In the genomic region with DNA sequence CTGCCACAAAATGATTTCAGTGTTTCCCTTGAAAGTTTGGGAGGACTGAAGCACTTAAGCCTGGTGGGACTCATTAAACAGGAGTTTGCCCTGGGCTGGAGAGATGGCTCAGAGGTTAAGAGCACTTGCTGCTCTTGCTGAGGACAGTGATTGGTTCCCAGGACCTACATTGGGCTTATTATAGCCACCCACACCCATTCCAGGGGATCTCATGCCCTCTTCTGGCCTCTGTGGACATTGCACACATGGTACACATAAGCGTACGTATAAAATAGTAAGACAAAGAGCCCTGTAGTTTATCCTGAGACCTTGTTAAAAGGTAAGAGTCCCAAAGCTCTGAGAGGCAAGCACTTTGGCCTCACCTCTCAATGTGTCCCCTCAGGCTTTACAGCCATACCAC, we compare ENCODE assay signal across 12 mouse cellular contexts. TPM values are rescaled to one million over a fixed set of nuclear protein-coding genes. Genes with fewer than 3 reads are reported as not detected.
DNase-seq lines count a peak whose midpoint lies in the region; ATAC-seq and TF ChIP-seq lines count a peak whose summit lies in the region.
"Had no signal": no experiment of that assay in that cellular context is flagged by ENCODE, and none has a peak within 500 bp of the region (broad histone marks: within the 10 kb centered on the region; RNA-seq: fewer than 3 reads in every experiment).

No protein-coding gene starts in this region.

- no peak overlapping the region for H3K27ac ChIP-seq in heart, adult 2 months
- H3K27ac ChIP-seq in lung, embryonic 14.5 days (ENCODE audit: low read depth), result no peak overlapping the region
- no peak overlapping the region for H3K27ac ChIP-seq in CH12.LX (ENCODE audit: insufficient read depth, low read depth)
- H3K27ac ChIP-seq: forebrain, embryonic 12.5 days; limb, embryonic 13.5 days had no signal

- DNase-seq in heart, adult 2 months, result no peak
- DNase-seq in heart, adult 9 months (ENCODE audit: low spot score in 2 of 2), result no peak
- peak; percentile 23 for DNase-seq in lung, embryonic 14.5 days
- DNase-seq in lung, adult 2 months, result no peak
- DNase-seq in CH12.LX (ENCODE audit: extremely low read depth), result no peak
- DNase-seq in gastrocnemius, postnatal 10 days, result no peak
- DNase-seq: cerebellum, adult 8-10 months; kidney, adult 18-20 months had no signal

- H3K4me2 ChIP-seq in lung, embryonic 14.5 days, result no peak overlapping the region
- no peak overlapping the region for H3K4me2 ChIP-seq in CH12.LX (ENCODE audit: insufficient read depth, low read depth, poor library complexity, severe bottlenecking)
- H3K4me2 ChIP-seq: forebrain, embryonic 12.5 days; limb, embryonic 13.5 days had no signal

- TF ChIP-seq POLR2A in heart, adult 2 months (IDR thresholded peaks at IDR 0.05; ENCODE audit: insufficient read depth, low read depth, low read length), result no peak
- no peak for TF ChIP-seq POLR2A in lung, adult 2 months (IDR thresholded peaks at IDR 0.05; ENCODE audit: borderline replicate concordance, extremely low read depth, low read depth, low read length)
- TF ChIP-seq POLR2A in CH12.LX (IDR thresholded peaks at IDR 0.05; ENCODE audit: low read depth, low read length), result no peak

- ATAC-seq in lung, embryonic 14.5 days (ENCODE audit: insufficient read depth), result no peak
- ATAC-seq in common myeloid progenitor, adult 5-6 weeks (replicated peaks; ENCODE audit: low read depth, poor library complexity, severe bottlenecking), result peak; percentile 47; the same call in 1 of the 2 replicates
- ATAC-seq in inflammation-experienced regulatory T-cells, adult 6 months, result no peak

- peak; percentile 29 for TF ChIP-seq RAD21 in CH12.LX (IDR thresholded peaks at IDR 0.05; ENCODE audit: low read depth, low read length)

- WGBS in heart, adult 2 months, result 92% methylated on average over 2 of the region's 2 CpGs
- WGBS in lung, embryonic 14.5 days, result 92% methylated on average over 2 of the region's 2 CpGs
- WGBS in lung, adult 2 months, result 99% methylated on average over 2 of the region's 2 CpGs

- H3K36me3 ChIP-seq in heart, adult 2 months (ENCODE audit: control insufficient read depth, insufficient read depth, low read length), result no peaks in the 10 kb centered on the region
- no peaks in the 10 kb centered on the region for H3K36me3 ChIP-seq in lung, embryonic 14.5 days (ENCODE audit: insufficient read depth)
- H3K36me3 ChIP-seq in CH12.LX (replicated peaks in 1 of 2; ENCODE audit: control insufficient read depth in 1 of 2, insufficient read depth in 1 of 2, low read length in 1 of 2), result no peaks in the 10 kb centered on the region
- H3K36me3 ChIP-seq: forebrain, embryonic 12.5 days; limb, embryonic 13.5 days had no signal

- intact Hi-C loops in heart, adult 2 months (cut with DNase I), result no loop called here

- H3K4me3 ChIP-seq in heart, adult 2 months, result no peak overlapping the region
- no peak overlapping the region for H3K4me3 ChIP-seq in lung, embryonic 14.5 days (ENCODE audit: low read depth, low read length)
- no peak overlapping the region for H3K4me3 ChIP-seq in lung, adult 2 months (replicated peaks; ENCODE audit: extremely low read depth, low read depth, low read length)
- H3K4me3 ChIP-seq in CH12.LX (replicated peaks in 1 of 3; ENCODE audit: low read depth in 2 of 3, low read length in 2 of 3, poor library complexity in 1 of 3), result no peak overlapping the region
- H3K4me3 ChIP-seq: forebrain, embryonic 12.5 days; limb, embryonic 13.5 days had no signal

- no peaks in the 10 kb centered on the region for H3K79me2 ChIP-seq in heart, adult 2 months (replicated peaks; ENCODE audit: control insufficient read depth, insufficient read depth, low read length)
- H3K79me2 ChIP-seq in CH12.LX (replicated peaks; ENCODE audit: control insufficient read depth, extremely low read depth, insufficient read depth, poor library complexity, severe bottlenecking), result no peaks in the 10 kb centered on the region

- dilution Hi-C loops in CH12.LX (cut with MboI; ENCODE audit: extremely low pct_ligation_motif_present, extremely low pct_unique_long_range_greater_than_20kb, low sequenced_read_pairs), result no loop called here

- TF ChIP-seq CTCF in heart, adult 2 months (IDR thresholded peaks at IDR 0.05), result peak; percentile 31
- peak; percentile 25; the same call in 1 of the 2 replicates for TF ChIP-seq CTCF in lung, embryonic 14.5 days (IDR thresholded peaks at IDR 0.05; ENCODE audit: low read depth)
- no peak for TF ChIP-seq CTCF in lung, adult 2 months (IDR thresholded peaks at IDR 0.05; ENCODE audit: insufficient read depth, low read length)
- TF ChIP-seq CTCF in CH12.LX (conservative IDR thresholded peaks at IDR 0.05 in 1 of 2, IDR thresholded peaks at IDR 0.05 in 1 of 2; ENCODE audit: low read depth in 2 of 2, low read length in 2 of 2), result peak in 1 of 2 experiments; percentile 48; a peak in 2 of 4 replicates

- no peaks in the 10 kb centered on the region for H3K27me3 ChIP-seq in heart, adult 2 months (ENCODE audit: control insufficient read depth, insufficient read depth, low read length)
- no peaks in the 10 kb centered on the region for H3K27me3 ChIP-seq in lung, embryonic 14.5 days (ENCODE audit: insufficient read depth, low read length)
- H3K27me3 ChIP-seq in CH12.LX (replicated peaks), result peaks cover 10% of the 10 kb centered on the region

- in situ Hi-C loops in CH12.LX (cut with MboI; ENCODE audit: low pct_ligation_motif_present, low pct_unique_long_range_greater_than_20kb, low sequenced_read_pairs), result no loop called here

- H3K9me3 ChIP-seq in lung, embryonic 14.5 days (ENCODE audit: low read depth, low read length), result no peaks in the 10 kb centered on the region
- H3K9me3 ChIP-seq in CH12.LX (replicated peaks; ENCODE audit: low read length), result peaks cover 5% of the 10 kb centered on the region
- H3K9me3 ChIP-seq: forebrain, embryonic 12.5 days; limb, embryonic 13.5 days had no signal

- TF ChIP-seq EP300 in heart, adult 2 months (IDR thresholded peaks at IDR 0.05; ENCODE audit: insufficient read depth, low read depth, low read length), result no peak
- TF ChIP-seq EP300 in CH12.LX (IDR thresholded peaks at IDR 0.05; ENCODE audit: low read length), result no peak

- no peak overlapping the region for H3K9ac ChIP-seq in heart, adult 2 months (ENCODE audit: low read depth, low read length)
- H3K9ac ChIP-seq in lung, embryonic 14.5 days, result no peak overlapping the region
- H3K9ac ChIP-seq in CH12.LX (ENCODE audit: insufficient read depth, low read depth), result no peak overlapping the region
- H3K9ac ChIP-seq: forebrain, embryonic 12.5 days; limb, embryonic 13.5 days had no signal

- H3K4me1 ChIP-seq in heart, adult 2 months (ENCODE audit: control insufficient read depth, insufficient read depth, low read length), result no peaks in the 10 kb centered on the region
- no peaks in the 10 kb centered on the region for H3K4me1 ChIP-seq in lung, embryonic 14.5 days (ENCODE audit: insufficient read depth)
- H3K4me1 ChIP-seq in lung, adult 2 months (ENCODE audit: control insufficient read depth, insufficient read depth, low read length), result no peaks in the 10 kb centered on the region
- H3K4me1 ChIP-seq in CH12.LX (ENCODE audit: control insufficient read depth in 1 of 2, insufficient read depth in 2 of 2), result peaks cover 7 to 14% of the 10 kb centered on the region in 2 experiments

TF ChIP-seq in CH12.LX, 34 proteins besides CTCF, POLR2A, EP300 and RAD21:
- TF ChIP-seq MAFK (IDR thresholded peaks at IDR 0.05; ENCODE audit: insufficient replicate concordance, low read length) (no peak), TBP (conservative IDR thresholded peaks at IDR 0.05; ENCODE audit: low read depth, low read length) (no peak), NRF1 (IDR thresholded peaks at IDR 0.05; ENCODE audit: low read depth, low read length) (no peak), SIN3A (IDR thresholded peaks at IDR 0.05; ENCODE audit: low read length) (no peak), KAT2A (IDR thresholded peaks at IDR 0.05; ENCODE audit: insufficient replicate concordance, low read length) (no peak)
TF ChIP-seq in CH12.LX: peak in this region for 0.

RNA-seq across cellular contexts. Expression of gene Mfap3, which starts 31.8 kb away (rescaled TPM):
- 10 to 100 TPM; 11.1 to 12.5 TPM for total RNA-seq in heart, adult 2 months (2021)
- polyA plus RNA-seq in heart, adult 2 months (2012; rRNA removed), result 7.3 and 8.6 TPM in 2 replicates
- 46.9 and 48.4 TPM in 2 replicates for polyA plus RNA-seq in lung, embryonic 14.5 days (2014; fragmentation: Nextera tagmentation; extraction: Ambion mirVana)
- 10.3 and 11.0 TPM in 2 replicates for polyA plus RNA-seq in lung, adult 2 months (2012; rRNA removed)
- 22.6 TPM in 2 replicates for total RNA-seq in CH12.LX (2012; rRNA removed)
- 25.0 and 27.0 TPM in 2 replicates for total RNA-seq in CH12.LX (2014; rRNA removed)
- 28.5 and 32.2 TPM in 2 replicates for polyA plus RNA-seq in CH12.LX (2012; ENCODE audit: insufficient read length, low read depth)
- total RNA-seq in common myeloid progenitor, adult 5-6 weeks (2017), result 22.5 and 27.5 TPM in 2 replicates
- total RNA-seq in gastrocnemius, postnatal 10 days (2021), result 10 to 100 TPM; 16.1 to 18.4 TPM
- polyA plus RNA-seq in inflammation-experienced regulatory T-cells, adult 6 months (2017; shearing (Covaris generic)), result 10 to 100 TPM; 32.1 to 45.2 (median 40.2) TPM

RNA-seq across cellular contexts. Expression of gene Fam114a2, which starts 31.8 kb away (rescaled TPM):
- 10 to 100 TPM; 37.7 to 42.4 TPM for total RNA-seq in heart, adult 2 months (2021)
- 26.1 and 32.2 TPM in 2 replicates for polyA plus RNA-seq in heart, adult 2 months (2012; rRNA removed)
- polyA plus RNA-seq in lung, embryonic 14.5 days (2014; fragmentation: Nextera tagmentation; extraction: Ambion mirVana), result 48.6 and 53.8 TPM in 2 replicates
- 20.2 and 30.6 TPM in 2 replicates for polyA plus RNA-seq in lung, adult 2 months (2012; rRNA removed)
- total RNA-seq in CH12.LX (2012; rRNA removed) (42.0 and 54.3 TPM in 2 replicates), CH12.LX (2014; rRNA removed) (65.9 and 66.4 TPM in 2 replicates)
- polyA plus RNA-seq in CH12.LX (2012; ENCODE audit: insufficient read length, low read depth), result 47.9 and 49.8 TPM in 2 replicates
- total RNA-seq in common myeloid progenitor, adult 5-6 weeks (2017), result 32.2 and 43.7 TPM in 2 replicates
- 10 to 100 TPM; 38.3 to 45.4 TPM for total RNA-seq in gastrocnemius, postnatal 10 days (2021)
- 100 to 1,000 TPM in 1 of 3 experiments, 10 to 100 TPM in 2; 67.8 to 107 (median 84.6) TPM for polyA plus RNA-seq in inflammation-experienced regulatory T-cells, adult 6 months (2017; shearing (Covaris generic))
